Comparison of ENCODE assay signal across 11 mouse cellular contexts in the genomic region with DNA sequence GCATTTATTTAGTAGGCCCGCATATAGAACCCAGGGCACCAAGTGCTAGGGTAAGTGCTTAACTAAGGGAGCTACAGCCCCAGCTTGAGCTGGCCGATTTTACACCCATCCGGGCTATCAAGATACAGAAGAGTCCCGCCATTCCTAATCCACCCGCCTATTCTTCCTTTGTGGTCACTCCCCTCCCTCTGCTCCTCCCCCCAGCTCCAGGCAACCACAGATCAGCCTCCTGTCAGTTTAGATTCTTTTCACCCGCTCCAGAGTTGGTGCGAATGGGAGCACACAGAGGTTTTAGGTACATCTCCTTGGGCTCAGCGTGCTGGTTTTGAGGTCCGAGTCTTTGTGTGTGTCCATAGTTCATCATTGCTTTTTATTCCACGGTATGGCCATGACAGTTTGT. TPM values are rescaled to one million over a fixed set of nuclear protein-coding genes. Genes with fewer than 3 reads are reported as not detected.
DNase-seq lines count a peak whose midpoint lies in the region; ATAC-seq and TF ChIP-seq lines count a peak whose summit lies in the region.
"Had no signal": no experiment of that assay in that cellular context is flagged by ENCODE, and none has a peak within 500 bp of the region (broad histone marks: within the 10 kb centered on the region; RNA-seq: fewer than 3 reads in every experiment).

No protein-coding gene starts in this region.

- H3K27ac ChIP-seq in lung, embryonic 15.5 days, result no peak overlapping the region
- peak overlapping the region; percentile 82 for H3K27ac ChIP-seq in forebrain, embryonic 10.5 days
- H3K27ac ChIP-seq in liver, embryonic 11.5 days (ENCODE audit: low read depth, low read length), result no peak overlapping the region
- no peak overlapping the region for H3K27ac ChIP-seq in stomach, embryonic 15.5 days

- TF ChIP-seq POLR2A in lung, adult 2 months (IDR thresholded peaks at IDR 0.05; ENCODE audit: borderline replicate concordance, extremely low read depth, low read depth, low read length), result no peak

- peaks cover 16% of the 10 kb centered on the region for H3K4me1 ChIP-seq in lung, embryonic 15.5 days
- H3K4me1 ChIP-seq in lung, adult 2 months (ENCODE audit: control insufficient read depth, insufficient read depth, low read length), result no peaks in the 10 kb centered on the region
- H3K4me1 ChIP-seq in forebrain, embryonic 10.5 days, result peaks cover 27% of the 10 kb centered on the region
- H3K4me1 ChIP-seq in liver, embryonic 11.5 days (replicated peaks; ENCODE audit: control insufficient read depth, insufficient read depth, low read length), result peaks cover 8% of the 10 kb centered on the region
- H3K4me1 ChIP-seq in stomach, embryonic 15.5 days, result peaks cover 16% of the 10 kb centered on the region; the same call in 1 of the 2 replicates

- 8% methylated on average over 10 of the region's 10 CpGs for WGBS in lung, embryonic 15.5 days
- 15% methylated on average over 10 of the region's 10 CpGs for WGBS in lung, adult 2 months
- 4% methylated on average over 10 of the region's 10 CpGs for WGBS in forebrain, embryonic 10.5 days
- WGBS in liver, embryonic 11.5 days, result 10% methylated on average over 10 of the region's 10 CpGs
- WGBS in stomach, embryonic 15.5 days, result 10% methylated on average over 10 of the region's 10 CpGs

- no peaks in the 10 kb centered on the region for H3K36me3 ChIP-seq in lung, embryonic 15.5 days
- H3K36me3 ChIP-seq in forebrain, embryonic 10.5 days (replicated peaks), result no peaks in the 10 kb centered on the region
- H3K36me3 ChIP-seq in liver, embryonic 11.5 days (ENCODE audit: control insufficient read depth, insufficient read depth, low read length), result no peaks in the 10 kb centered on the region
- H3K36me3 ChIP-seq in stomach, embryonic 15.5 days, result no peaks in the 10 kb centered on the region

- DNase-seq in lung, adult 2 months, result no peak
- peak; percentile 66 for DNase-seq in forebrain, embryonic 10.5 days (ENCODE audit: extremely low spot score, low spot score)
- DNase-seq in liver, embryonic 11.5 days (ENCODE audit: low spot score), result peak; percentile 46
- no peak for DNase-seq in gastrocnemius, postnatal 10 days
- DNase-seq in natural killer cell, adult 2 months (ENCODE audit: low spot score in 2 of 2), result no peak
- no peak for DNase-seq in left cerebral cortex, postnatal 14 days (ENCODE audit: low spot score in 2 of 2)
- DNase-seq: thymus, postnatal 14 days had no signal

- intact Hi-C loops in left cerebral cortex, postnatal 14 days (cut with DNase I), result no loop called here

- no peak overlapping the region for H3K9ac ChIP-seq in lung, embryonic 15.5 days
- no peak overlapping the region for H3K9ac ChIP-seq in liver, embryonic 11.5 days (ENCODE audit: low read depth, low read length)
- H3K9ac ChIP-seq in stomach, embryonic 15.5 days, result no peak overlapping the region

- no peak for TF ChIP-seq CTCF in lung, adult 2 months (IDR thresholded peaks at IDR 0.05; ENCODE audit: insufficient read depth, low read length)

- no peaks in the 10 kb centered on the region for H3K9me3 ChIP-seq in lung, embryonic 15.5 days
- H3K9me3 ChIP-seq in forebrain, embryonic 10.5 days, result no peaks in the 10 kb centered on the region
- no peaks in the 10 kb centered on the region for H3K9me3 ChIP-seq in liver, embryonic 11.5 days (ENCODE audit: control insufficient read depth, low read length)
- no peaks in the 10 kb centered on the region for H3K9me3 ChIP-seq in stomach, embryonic 15.5 days

- peak overlapping the region; percentile 97 for H3K4me2 ChIP-seq in lung, embryonic 15.5 days
- H3K4me2 ChIP-seq in liver, embryonic 11.5 days, result peak overlapping the region; percentile 11; the same call in 1 of the 2 replicates
- peak overlapping the region; percentile 38 for H3K4me2 ChIP-seq in stomach, embryonic 15.5 days

- ATAC-seq in lung, embryonic 15.5 days (ENCODE audit: borderline replicate concordance, extremely low read depth, low FRiP score, low TSS enrichment), result no peak
- no peak for ATAC-seq in liver, embryonic 11.5 days (replicated peaks; ENCODE audit: low FRiP score)
- ATAC-seq in stomach, embryonic 15.5 days (ENCODE audit: insufficient read depth, low FRiP score, low read depth), result no peak

- H3K4me3 ChIP-seq in lung, embryonic 15.5 days, result peak overlapping the region; percentile 20; the same call in 1 of the 2 replicates
- no peak overlapping the region for H3K4me3 ChIP-seq in lung, adult 2 months (replicated peaks; ENCODE audit: extremely low read depth, low read depth, low read length)
- peak overlapping the region; percentile 36 for H3K4me3 ChIP-seq in forebrain, embryonic 10.5 days
- H3K4me3 ChIP-seq in liver, embryonic 11.5 days (ENCODE audit: low read depth, low read length), result no peak overlapping the region
- no peak overlapping the region for H3K4me3 ChIP-seq in stomach, embryonic 15.5 days (replicated peaks)

- peaks cover 42% of the 10 kb centered on the region for H3K27me3 ChIP-seq in lung, embryonic 15.5 days
- peaks cover 57% of the 10 kb centered on the region for H3K27me3 ChIP-seq in forebrain, embryonic 10.5 days (ENCODE audit: poor library complexity, severe bottlenecking)
- peaks cover 31% of the 10 kb centered on the region for H3K27me3 ChIP-seq in liver, embryonic 11.5 days (replicated peaks; ENCODE audit: control insufficient read depth, insufficient read depth, low read length)
- H3K27me3 ChIP-seq in stomach, embryonic 15.5 days (replicated peaks), result peaks cover 16% of the 10 kb centered on the region

RNA-seq across cellular contexts. Expression of a gene that starts 16.5 kb away (rescaled TPM):
- polyA plus RNA-seq in lung, embryonic 15.5 days (2015; fragmentation: Nextera tagmentation; extraction: Ambion mirVana), result not detected in 2 replicates
- polyA plus RNA-seq in lung, adult 2 months (2012; rRNA removed), result 0.05 and 0.07 TPM in 2 replicates
- polyA plus RNA-seq in forebrain, embryonic 10.5 days (2016; fragmentation: Nextera tagmentation; extraction: Ambion mirVana), result not detected in 2 replicates
- polyA plus RNA-seq in liver, embryonic 11.5 days (2014; fragmentation: Nextera tagmentation; extraction: Ambion mirVana), result not detected in 2 replicates
- polyA plus RNA-seq in stomach, embryonic 15.5 days (2015; fragmentation: Nextera tagmentation; extraction: Ambion mirVana), result not detected in 2 replicates
- not detected for total RNA-seq in gastrocnemius, postnatal 10 days (2021)
- total RNA-seq in left cerebral cortex, postnatal 14 days (2021), result under 1 TPM; 0.22 to 0.25 TPM

RNA-seq across cellular contexts. Expression of a gene that starts 28.7 kb away (rescaled TPM):
- polyA plus RNA-seq in lung, embryonic 15.5 days (2015; fragmentation: Nextera tagmentation; extraction: Ambion mirVana), result not detected in 2 replicates
- polyA plus RNA-seq in lung, adult 2 months (2012; rRNA removed), result not detected in 2 replicates
- polyA plus RNA-seq in forebrain, embryonic 10.5 days (2016; fragmentation: Nextera tagmentation; extraction: Ambion mirVana), result not detected in 2 replicates
- not detected in 2 replicates for polyA plus RNA-seq in liver, embryonic 11.5 days (2014; fragmentation: Nextera tagmentation; extraction: Ambion mirVana)
- polyA plus RNA-seq in stomach, embryonic 15.5 days (2015; fragmentation: Nextera tagmentation; extraction: Ambion mirVana), result not detected in 2 replicates
- not detected for total RNA-seq in gastrocnemius, postnatal 10 days (2021)
- total RNA-seq in left cerebral cortex, postnatal 14 days (2021), result not detected
- total RNA-seq: layer of hippocampus, postnatal 14 days had no signal
- polyA plus RNA-seq: cortical plate, adult 2 months had no signal

RNA-seq across cellular contexts. Expression of a gene that starts 36.4 kb away (rescaled TPM):
- polyA plus RNA-seq in lung, embryonic 15.5 days (2015; fragmentation: Nextera tagmentation; extraction: Ambion mirVana), result 34.5 and 36.3 TPM in 2 replicates
- 21.3 and 24.5 TPM in 2 replicates for polyA plus RNA-seq in lung, adult 2 months (2012; rRNA removed)
- 50.0 and 52.2 TPM in 2 replicates for polyA plus RNA-seq in forebrain, embryonic 10.5 days (2016; fragmentation: Nextera tagmentation; extraction: Ambion mirVana)
- polyA plus RNA-seq in liver, embryonic 11.5 days (2014; fragmentation: Nextera tagmentation; extraction: Ambion mirVana), result 35.4 and 37.5 TPM in 2 replicates
- polyA plus RNA-seq in stomach, embryonic 15.5 days (2015; fragmentation: Nextera tagmentation; extraction: Ambion mirVana), result 32.1 and 35.5 TPM in 2 replicates
- 10 to 100 TPM; 28.9 to 36.7 TPM for total RNA-seq in gastrocnemius, postnatal 10 days (2021)
- total RNA-seq in left cerebral cortex, postnatal 14 days (2021), result 100 to 1,000 TPM; 104 to 105 TPM

Comparison
In these comparisons a context has a peak if more than half of its experiments do, and no peak if none do; other contexts are left out.
1. H3K4me3 ChIP-seq: peak in lung, embryonic 15.5 days (single experiment) and forebrain, embryonic 10.5 days (single experiment); none in lung, adult 2 months (single experiment), liver, embryonic 11.5 days (single experiment) and stomach, embryonic 15.5 days (single experiment).
2. H3K4me2 ChIP-seq: peak in every context shown above with its lines; median percentile 97 in lung, embryonic 15.5 days; 38 in stomach, embryonic 15.5 days; 11 in liver, embryonic 11.5 days.
3. DNase-seq: peak in forebrain, embryonic 10.5 days (single experiment) and liver, embryonic 11.5 days (single experiment); none in lung, adult 2 months (single experiment), gastrocnemius, postnatal 10 days (single experiment), natural killer cell, adult 2 months (0 of 2) and left cerebral cortex, postnatal 14 days (0 of 2).